Mouse (Mus musculus) layer of hippocampus, adult 18-20 months (tissue): ENCODE measurements around the gene Tmem47. TPM values are rescaled to one million over a fixed set of nuclear protein-coding genes. Genes with fewer than 3 reads are reported as not detected.

Experiments
- DNase-seq, 2 experiments: peaks; one replicate each; pipeline ENCODE4 v3.0.0; 2022; ENCODE audit warnings: low spot score in 2 of 2
- long read RNA-seq: library from polyadenylated mRNA; stranded (forward); transcript quantifications from one replicate; pipeline ENCODE4 v2.0.0, GENCODE M21; 2021
- total RNA-seq, 2 experiments: library from RNA; stranded (reverse); gene quantifications; 2 replicates each; pipeline ENCODE4 v1.2.3; 2021

Tmem47 gene
- 10 to 100 TPM; 91.1 to 94.6 TPM for total RNA-seq
- long read RNA-seq, full-length matches to known transcripts: 225 of 227 reads
- long read RNA-seq, partial matches to known transcripts: 1 of 227 reads
- long read RNA-seq, other reads (novel, unspliced or antisense): 1 of 227 reads

DNA sequence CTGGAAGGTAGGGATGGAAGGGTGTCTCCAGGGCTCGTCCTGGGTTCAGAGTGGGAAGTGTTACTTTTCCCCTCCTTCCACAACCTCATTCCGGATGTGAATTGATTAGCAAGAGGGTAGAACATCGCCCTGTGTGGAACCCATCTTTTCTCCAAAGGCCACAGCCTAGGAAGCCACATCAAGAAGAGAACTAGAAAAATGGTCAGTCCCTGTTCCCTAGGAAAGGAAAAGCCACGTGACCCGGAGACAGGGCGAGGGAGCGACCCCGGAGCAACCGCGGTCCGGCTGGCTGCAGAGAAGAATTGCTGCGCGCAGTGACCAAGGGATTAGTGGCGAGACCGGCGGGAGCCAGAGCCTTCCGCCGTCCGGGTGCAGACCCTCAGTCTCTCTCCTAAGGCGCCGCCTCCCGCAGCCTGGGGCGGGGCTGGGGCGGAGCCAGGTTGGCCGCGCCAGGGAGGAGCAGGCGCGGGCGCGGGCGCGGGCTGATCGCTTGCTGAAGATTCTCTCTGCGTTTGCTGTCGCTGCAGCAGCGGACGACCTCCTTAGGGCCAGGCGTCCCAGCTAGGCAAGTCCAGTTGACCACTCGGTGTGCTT, at the start of gene Tmem47:
Tmem47 (plus strand) TSS at position 489 of the 594 bp plus-strand sequence.
- peak; percentile 27 to 61 for DNase-seq

DNA sequence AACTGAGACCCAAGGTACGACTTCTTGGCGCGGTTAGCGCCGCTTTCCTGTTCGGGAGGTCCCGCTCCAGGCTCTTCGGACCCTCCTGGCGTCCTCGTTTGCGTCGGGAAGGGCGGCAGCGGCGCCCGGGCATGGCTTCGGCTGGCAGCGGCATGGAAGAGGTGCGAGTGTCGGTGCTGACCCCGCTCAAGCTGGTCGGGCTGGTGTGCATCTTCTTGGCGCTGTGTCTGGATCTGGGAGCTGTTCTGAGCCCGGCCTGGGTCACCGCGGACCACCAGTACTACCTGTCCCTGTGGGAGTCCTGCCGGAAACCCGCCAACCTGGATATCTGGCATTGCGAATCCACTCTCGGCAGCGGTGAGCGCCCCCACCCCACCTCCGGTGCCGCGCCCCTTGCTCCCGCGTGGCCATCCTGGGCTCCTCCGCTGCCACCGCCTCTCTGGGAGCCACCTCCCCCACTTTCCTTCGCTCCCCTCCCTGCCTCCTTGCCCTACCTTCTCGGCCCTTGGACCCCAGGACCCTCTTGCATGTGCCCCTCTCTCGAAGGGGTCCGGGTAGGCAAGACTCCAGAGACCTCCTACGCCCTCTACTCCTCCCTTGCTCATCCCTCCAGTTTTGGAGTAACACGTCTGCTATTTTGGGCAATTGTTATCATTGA, 435 bp downstream of the Tmem47 start:
- peak in 1 of 2 experiments; percentile 1 for DNase-seq

DNA sequence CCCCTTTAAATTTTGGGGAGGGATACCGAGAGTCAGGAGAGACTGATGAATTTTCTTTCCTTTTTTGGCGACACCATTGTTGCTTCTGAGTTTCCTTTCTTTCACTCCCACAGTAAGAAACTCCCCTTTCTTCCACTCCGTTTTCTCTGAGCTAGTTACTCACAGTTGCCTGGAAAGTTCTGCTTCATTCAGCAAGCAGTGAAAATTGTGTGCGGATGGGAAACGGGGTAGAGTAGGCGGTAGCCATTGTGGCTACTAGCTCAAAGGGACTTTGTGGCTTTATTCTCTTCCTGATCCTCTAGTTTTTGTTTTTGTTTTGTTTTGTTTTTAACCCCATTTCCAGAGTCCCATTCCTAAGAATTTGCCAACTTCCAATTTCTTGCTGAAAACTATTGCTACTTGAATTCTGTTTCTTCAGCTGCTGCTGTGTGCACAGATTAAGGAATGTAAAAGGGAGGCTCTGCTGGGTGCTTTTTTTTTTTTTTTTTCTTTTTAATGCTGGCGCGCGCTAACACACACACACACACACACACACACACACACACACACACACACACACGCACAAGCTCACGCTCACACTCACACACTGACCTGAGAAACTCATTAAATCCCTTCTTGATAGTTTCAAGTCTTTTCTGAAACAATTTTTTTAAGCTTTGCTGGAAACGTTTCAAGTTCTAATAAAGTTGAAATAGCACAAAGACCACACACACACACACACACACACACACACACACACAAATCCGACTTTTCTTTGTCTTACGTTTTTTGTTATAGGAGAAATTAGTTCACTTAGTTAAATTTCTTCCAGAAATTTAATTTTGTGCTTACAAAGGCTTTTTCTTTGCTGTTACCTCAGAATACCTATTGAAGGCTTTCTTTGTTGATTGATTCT, 1.5 kb downstream of the Tmem47 start:
- no peak for DNase-seq

DNA sequence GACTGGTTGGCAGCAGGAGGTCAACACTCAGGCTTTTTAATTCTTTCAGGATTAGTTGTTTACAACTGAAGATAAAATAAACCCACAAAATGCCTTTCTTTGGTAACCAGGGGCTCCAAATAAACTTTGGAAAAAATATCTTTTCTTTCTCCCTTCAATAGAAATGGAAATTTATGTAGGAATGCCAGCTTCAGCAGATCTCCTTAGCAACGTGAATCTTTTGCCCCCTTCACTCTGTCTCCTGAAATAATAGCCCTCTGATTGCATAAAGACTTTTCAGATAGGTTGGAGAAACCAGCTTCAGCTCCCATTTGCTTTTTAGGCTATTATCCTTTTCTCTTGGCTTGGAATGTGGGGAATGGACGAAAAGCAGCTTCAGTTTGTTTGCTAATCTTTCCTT, 2.2 kb downstream of the Tmem47 start:
- no peak for DNase-seq

DNA sequence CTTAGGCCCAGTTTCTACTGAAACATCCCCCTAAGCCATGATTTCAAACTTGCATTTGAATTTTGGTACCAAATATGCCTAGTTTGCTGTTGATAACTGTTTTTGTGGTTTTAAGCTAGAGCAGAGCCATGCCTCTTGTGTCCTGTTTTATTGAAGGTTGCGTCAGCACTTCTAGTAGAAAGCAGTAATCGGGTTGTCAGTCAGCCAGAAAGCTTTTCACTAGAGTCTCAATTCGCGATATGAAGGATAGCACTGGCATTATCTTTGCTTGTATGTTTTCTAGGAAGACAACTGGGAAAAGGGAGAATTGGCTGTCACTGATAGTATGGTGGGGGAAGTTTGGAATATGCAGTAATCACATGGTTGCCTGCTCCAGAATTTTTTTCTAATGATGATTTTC, 3.3 kb downstream of the Tmem47 start:
- DNase-seq: no peak

DNA sequence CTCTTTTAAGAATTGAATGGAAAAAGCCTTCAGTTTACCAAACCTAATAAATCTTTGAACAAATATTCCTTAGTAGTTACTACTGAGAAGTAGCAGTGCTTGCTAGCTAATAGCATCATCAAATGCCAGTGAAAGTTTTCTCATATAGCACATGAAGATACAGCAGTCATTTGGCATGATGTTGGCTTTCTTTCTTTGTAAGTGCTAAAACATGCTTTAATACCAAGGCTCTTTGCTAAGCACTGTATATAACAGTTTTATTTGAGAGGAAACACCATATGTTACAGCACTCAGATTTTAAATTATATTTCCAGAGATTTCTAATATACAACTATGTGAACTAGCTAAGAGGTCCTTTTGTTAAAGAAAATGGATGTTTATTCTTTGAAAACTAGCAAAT, 8.0 kb downstream of the Tmem47 start:
- DNase-seq: no peak

DNA sequence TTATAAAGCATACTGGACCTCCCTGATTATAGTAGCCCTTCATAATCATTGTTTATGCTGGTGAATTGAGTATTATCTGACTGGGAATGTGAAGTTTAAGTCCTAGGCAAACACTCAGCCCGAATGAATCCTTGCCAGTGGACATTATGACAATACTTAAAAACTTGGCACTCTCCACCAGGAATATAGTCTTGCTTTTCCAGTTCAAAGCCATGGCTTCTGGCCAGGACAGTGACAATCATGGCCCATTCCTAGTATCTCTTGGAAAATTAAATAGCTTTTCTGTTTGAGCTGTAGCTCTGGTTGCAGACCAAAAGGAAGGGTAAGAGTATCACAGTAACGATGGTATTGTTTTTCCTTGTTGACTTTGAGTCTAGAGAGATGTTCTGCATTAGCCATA, 10.5 kb downstream of the Tmem47 start:
- no peak for DNase-seq

DNA sequence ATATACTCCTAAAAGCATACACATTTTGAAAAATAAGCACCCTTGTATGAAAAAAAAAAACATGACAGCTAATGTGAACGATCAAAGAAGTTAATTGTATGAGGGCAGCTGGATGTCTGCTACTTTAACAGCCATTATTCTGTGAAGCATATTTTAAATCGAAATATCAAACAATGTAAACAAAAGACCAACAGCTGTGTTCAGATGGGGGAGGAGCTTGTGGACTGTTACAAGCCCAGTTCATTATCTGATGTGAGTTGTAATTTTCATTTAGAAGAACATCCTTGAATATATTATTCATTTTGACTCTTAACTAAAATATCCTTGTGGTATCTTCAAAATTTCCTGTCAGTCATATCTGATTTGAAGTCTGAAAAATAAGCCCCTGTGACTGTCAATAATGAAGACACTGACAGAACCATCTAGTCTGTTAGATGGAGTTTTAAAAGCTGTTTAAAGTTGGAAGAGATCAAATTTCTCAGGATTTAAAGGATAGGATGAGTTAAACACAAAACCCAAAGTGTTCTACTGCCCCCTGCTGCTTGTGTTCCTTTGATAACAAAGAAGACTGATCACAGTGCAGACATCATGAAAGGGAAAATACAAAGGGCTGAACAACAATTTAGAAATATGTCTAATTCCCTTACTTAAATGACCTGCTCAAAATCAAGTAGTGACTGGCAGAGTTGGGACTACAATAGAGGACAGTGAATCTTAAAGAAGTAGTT, 14.7 kb downstream of the Tmem47 start:
- DNase-seq: peak; percentile 18 to 79

DNA sequence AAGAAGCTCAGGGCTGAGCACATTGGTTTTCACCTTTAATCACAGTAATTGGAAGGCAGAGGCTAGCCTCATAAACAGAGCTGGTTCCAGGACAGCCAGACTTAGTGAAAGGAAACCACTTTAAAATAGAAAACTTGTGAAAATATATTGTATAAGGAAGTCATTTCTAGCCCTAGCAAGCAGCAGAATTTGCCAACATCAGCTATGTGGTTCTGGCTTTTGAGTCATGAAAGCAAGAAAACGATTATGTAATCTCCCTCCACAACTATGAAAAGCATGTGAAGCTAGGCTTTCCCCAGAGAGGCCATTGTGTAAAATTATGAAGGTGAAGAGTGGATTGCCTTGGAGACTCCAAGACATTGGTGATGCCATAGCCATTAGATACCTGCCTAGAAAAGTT, 76.9 kb downstream of the Tmem47 start:
- DNase-seq: no peak
